In the genomic region with DNA sequence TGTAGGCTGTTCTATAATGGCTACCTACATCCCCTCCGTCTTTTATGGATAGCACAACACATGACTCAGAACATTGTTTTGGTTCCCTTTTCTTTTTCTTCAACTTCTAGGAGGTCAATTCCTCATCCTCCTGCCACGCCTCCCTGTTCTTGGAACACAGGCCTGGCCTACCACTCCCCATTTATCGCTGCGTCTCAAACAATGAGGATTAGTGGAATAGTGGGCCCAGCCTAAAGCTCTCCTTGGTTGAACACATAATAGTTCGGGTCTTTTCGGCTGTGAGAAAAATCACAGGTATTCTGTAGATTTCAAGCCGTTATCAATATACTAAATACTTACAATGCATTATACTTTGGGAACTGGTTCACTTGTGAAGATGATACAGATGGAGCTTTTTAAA, we compare ENCODE assay signal across 8 mouse cellular contexts. TPM values are rescaled to one million over a fixed set of nuclear protein-coding genes. Genes with fewer than 3 reads are reported as not detected.
DNase-seq lines count a peak whose midpoint lies in the region; ATAC-seq lines count a peak whose summit lies in the region.

No protein-coding gene starts in this region.

- no peaks in the 10 kb centered on the region for H3K9me3 ChIP-seq in heart, embryonic 16.5 days (replicated peaks; ENCODE audit: control insufficient read depth, low read length)
- no peaks in the 10 kb centered on the region for H3K9me3 ChIP-seq in forebrain, embryonic 16.5 days (ENCODE audit: control insufficient read depth, low read length)
- no peaks in the 10 kb centered on the region for H3K9me3 ChIP-seq in midbrain, embryonic 11.5 days (ENCODE audit: control insufficient read depth, low read length)

- H3K4me1 ChIP-seq in heart, embryonic 16.5 days (ENCODE audit: control insufficient read depth, insufficient read depth, low read length) = peaks cover 19% of the 10 kb centered on the region
- H3K4me1 ChIP-seq in brown adipose tissue, adult 24 weeks (ENCODE audit: control insufficient read depth, insufficient read depth, insufficient read length, low read length) = no peaks in the 10 kb centered on the region
- peaks cover 20% of the 10 kb centered on the region for H3K4me1 ChIP-seq in forebrain, embryonic 16.5 days (replicated peaks; ENCODE audit: control insufficient read depth, insufficient read depth, low read length)
- peaks cover 12% of the 10 kb centered on the region for H3K4me1 ChIP-seq in midbrain, embryonic 11.5 days (ENCODE audit: control insufficient read depth, insufficient read depth, low read length)

- peak overlapping the region; percentile 93; the same call in 1 of the 2 replicates for H3K9ac ChIP-seq in heart, embryonic 16.5 days (ENCODE audit: low read length)
- peak overlapping the region; percentile 98 for H3K9ac ChIP-seq in forebrain, embryonic 16.5 days (replicated peaks; ENCODE audit: low read depth, low read length)
- H3K9ac ChIP-seq in midbrain, embryonic 11.5 days (ENCODE audit: low read length) = peak overlapping the region; percentile 92

- no peak for DNase-seq in heart, adult 18-20 months
- no peak for DNase-seq in midbrain, embryonic 11.5 days (ENCODE audit: low spot score, missing footprints)
- no peak for DNase-seq in natural killer cell, adult 2 months (ENCODE audit: low spot score in 2 of 2)
- no peak for DNase-seq in retina, postnatal 1 day

- WGBS in heart, embryonic 16.5 days = 83% methylated on average over 7 of the region's 7 CpGs
- 15% methylated on average over 7 of the region's 7 CpGs for WGBS in forebrain, embryonic 16.5 days
- 28% methylated on average over 7 of the region's 7 CpGs for WGBS in midbrain, embryonic 11.5 days

- H3K4me3 ChIP-seq in heart, embryonic 16.5 days (ENCODE audit: low read length) = peak overlapping the region; percentile 95
- peak overlapping the region; percentile 93; the same call in 1 of the 2 replicates for H3K4me3 ChIP-seq in brown adipose tissue, adult 24 weeks (ENCODE audit: insufficient read depth, low read depth, low read length)
- H3K4me3 ChIP-seq in forebrain, embryonic 16.5 days (replicated peaks; ENCODE audit: low read length) = peak overlapping the region; percentile 97
- peak overlapping the region; percentile 95 for H3K4me3 ChIP-seq in midbrain, embryonic 11.5 days (ENCODE audit: low read depth, low read length)

- no peaks in the 10 kb centered on the region for H3K36me3 ChIP-seq in heart, embryonic 16.5 days (ENCODE audit: control insufficient read depth, insufficient read depth)
- H3K36me3 ChIP-seq in forebrain, embryonic 16.5 days (ENCODE audit: control insufficient read depth, insufficient read depth) = no peaks in the 10 kb centered on the region
- no peaks in the 10 kb centered on the region for H3K36me3 ChIP-seq in midbrain, embryonic 11.5 days (ENCODE audit: control insufficient read depth, insufficient read depth, low read length)

- H3K27me3 ChIP-seq in heart, embryonic 16.5 days (ENCODE audit: control insufficient read depth, insufficient read depth, low read length) = no peaks in the 10 kb centered on the region
- H3K27me3 ChIP-seq in forebrain, embryonic 16.5 days (replicated peaks; ENCODE audit: control insufficient read depth, insufficient read depth, low read length) = no peaks in the 10 kb centered on the region
- H3K27me3 ChIP-seq in midbrain, embryonic 11.5 days (ENCODE audit: control insufficient read depth, insufficient read depth, low read length) = no peaks in the 10 kb centered on the region

- peak overlapping the region; percentile 99 for H3K4me2 ChIP-seq in heart, embryonic 16.5 days (ENCODE audit: low read depth, low read length)
- peak overlapping the region; percentile 76 for H3K4me2 ChIP-seq in forebrain, embryonic 16.5 days (ENCODE audit: low read length)
- peak overlapping the region; percentile 99 for H3K4me2 ChIP-seq in midbrain, embryonic 11.5 days

- ATAC-seq in heart, embryonic 16.5 days (replicated peaks; ENCODE audit: extremely low read depth, insufficient read depth, low FRiP score) = no peak
- no peak for ATAC-seq in forebrain, embryonic 16.5 days
- ATAC-seq in midbrain, embryonic 11.5 days (ENCODE audit: low FRiP score) = no peak
- no peak for ATAC-seq in erythroid progenitor cell, adult 5-6 weeks (replicated peaks; ENCODE audit: low FRiP score, poor library complexity, severe bottlenecking)

- no peak overlapping the region; the same call in 1 of the 2 replicates for H3K27ac ChIP-seq in heart, embryonic 16.5 days (ENCODE audit: low read length)
- no peak overlapping the region for H3K27ac ChIP-seq in brown adipose tissue, adult 24 weeks (replicated peaks; ENCODE audit: low read depth, low read length)
- peak overlapping the region; percentile 98 for H3K27ac ChIP-seq in forebrain, embryonic 16.5 days (ENCODE audit: low read length)
- H3K27ac ChIP-seq in midbrain, embryonic 11.5 days (ENCODE audit: low read depth, low read length) = peak overlapping the region; percentile 94

RNA-seq across cellular contexts. Expression of gene Afdn, which starts 1.8 kb away (rescaled TPM):
- polyA plus RNA-seq in heart, embryonic 16.5 days (2015; fragmentation: Nextera tagmentation; extraction: Ambion mirVana) = 40.4 and 49.9 TPM in 2 replicates
- 10 to 100 TPM; 49.0 to 52.5 TPM for total RNA-seq in heart, adult 18-20 months (2021)
- 28.9 and 74.8 TPM in 2 replicates for polyA plus RNA-seq in brown adipose tissue, adult 24 weeks (2012; ENCODE audit: insufficient read depth, insufficient read length, missing spikeins)
- 142 and 146 TPM in 2 replicates for polyA plus RNA-seq in forebrain, embryonic 16.5 days (2015; fragmentation: Nextera tagmentation; extraction: Ambion mirVana)
- polyA plus RNA-seq in midbrain, embryonic 11.5 days (2014; fragmentation: Nextera tagmentation; extraction: Ambion mirVana) = 117 and 123 TPM in 2 replicates
- total RNA-seq in erythroid progenitor cell, adult 5-6 weeks (2015; ENCODE audit: low replicate concordance) = 3.6 TPM in 1 of 2 replicates, not detected in the other
- total RNA-seq in erythroid progenitor cell, adult 5-6 weeks (2017; ENCODE audit: low replicate concordance) = 1.9 and 8.9 TPM in 2 replicates

RNA-seq across cellular contexts. Expression of gene Tcte2, which starts 3.0 kb away (rescaled TPM):
- 2.9 and 3.3 TPM in 2 replicates for polyA plus RNA-seq in heart, embryonic 16.5 days (2015; fragmentation: Nextera tagmentation; extraction: Ambion mirVana)
- total RNA-seq in heart, adult 18-20 months (2021) = 1 to 10 TPM; 4.7 to 6.0 TPM
- polyA plus RNA-seq in brown adipose tissue, adult 24 weeks (2012; ENCODE audit: insufficient read depth, insufficient read length, missing spikeins) = not detected in 2 replicates
- polyA plus RNA-seq in forebrain, embryonic 16.5 days (2015; fragmentation: Nextera tagmentation; extraction: Ambion mirVana) = 22.9 TPM in 2 replicates
- 5.6 and 5.8 TPM in 2 replicates for polyA plus RNA-seq in midbrain, embryonic 11.5 days (2014; fragmentation: Nextera tagmentation; extraction: Ambion mirVana)
- total RNA-seq in erythroid progenitor cell, adult 5-6 weeks (2015; ENCODE audit: low replicate concordance) = not detected in 2 replicates
- not detected in 2 replicates for total RNA-seq in erythroid progenitor cell, adult 5-6 weeks (2017; ENCODE audit: low replicate concordance)

Comparison
In these comparisons a context has a peak if more than half of its experiments do, and no peak if none do; other contexts are left out.
1. H3K27ac ChIP-seq: peak in forebrain, embryonic 16.5 days (single experiment) and midbrain, embryonic 11.5 days (single experiment); none in heart, embryonic 16.5 days (single experiment) and brown adipose tissue, adult 24 weeks (single experiment).
2. Peak in every context shown above with its lines, with median percentiles within 50 percentile points of each other: H3K4me2 ChIP-seq, H3K4me3 ChIP-seq and H3K9ac ChIP-seq.